Mouse (Mus musculus) megakaryocyte, adult 5-6 weeks (primary cell): ENCODE measurements at regions not wholly inside any gene's neighbourhood (a gene's known extent, or its start where the extent isn't known, plus 50 kb on each side); places are given as distances from the start of the nearest gene placed in this dataset.

Source experiments
- ATAC-seq: 2 replicates; pipeline ENCODE4 v1.8.0; 2016; ENCODE audit warnings: mild to moderate bottlenecking, inconsistent platforms; ENCODE audit not compliant: poor library complexity, severe bottlenecking

GRCm38 (mm10) chr15:36945309-36945708 lies 62.3 kb downstream of the Zfp706 start:
- ATAC-seq: no peak

- no peak for ATAC-seq
These were observed 62.9 kb downstream of the Zfp706 start for GRCm38 (mm10) chr15:36944556-36945171.

GRCm38 (mm10) chr15:36943492-36944112 lies 64.0 kb downstream of the Zfp706 start:
- ATAC-seq: no peak

GRCm38 (mm10) chr15:36942261-36942660 lies 65.3 kb downstream of the Zfp706 start:
- no peak for ATAC-seq

- no peak for ATAC-seq
These were observed 65.8 kb downstream of the Zfp706 start for GRCm38 (mm10) chr15:36941741-36942140.

GRCm38 (mm10) chr15:36939608-36940007 lies 68.0 kb downstream of the Zfp706 start:
- ATAC-seq: no peak

- ATAC-seq: no peak
These were observed 68.4 kb downstream of the Zfp706 start for GRCm38 (mm10) chr15:36939153-36939552.

- ATAC-seq: peak; percentile 62
These were observed 68.9 kb downstream of the Zfp706 start for GRCm38 (mm10) chr15:36938511-36939150.

- ATAC-seq: peak; percentile 2; the same call in 1 of the 2 replicates
These were observed 69.6 kb downstream of the Zfp706 start for GRCm38 (mm10) chr15:36937757-36938498.

- ATAC-seq: peak; percentile 19
These were observed 70.4 kb downstream of the Zfp706 start for GRCm38 (mm10) chr15:36937067-36937657.

GRCm38 (mm10) chr15:36934801-36935200 lies 72.8 kb downstream of the Zfp706 start:
- no peak for ATAC-seq

GRCm38 (mm10) chr15:36933581-36933991 lies 74.0 kb downstream of the Zfp706 start:
- peak; percentile 70 for ATAC-seq

GRCm38 (mm10) chr15:36931460-36931859 lies 76.1 kb downstream of the Zfp706 start:
- ATAC-seq: 0 out of 2 replicates have a peak, but pooled peaks have one; percentile 37

GRCm38 (mm10) chr15:36930433-36930832 lies 77.1 kb downstream of the Zfp706 start:
- ATAC-seq: no peak

- no peak for ATAC-seq
These were observed 77.8 kb downstream of the Zfp706 start for GRCm38 (mm10) chr15:36929786-36930185.

GRCm38 (mm10) chr15:36929088-36929487 lies 78.5 kb downstream of the Zfp706 start:
- ATAC-seq: no peak

GRCm38 (mm10) chr15:36928678-36929077 lies 78.9 kb downstream of the Zfp706 start:
- no peak for ATAC-seq

GRCm38 (mm10) chr15:36927436-36927835 lies 80.1 kb downstream of the Zfp706 start:
- no peak for ATAC-seq

- no peak for ATAC-seq
These were observed 83.4 kb downstream of the Zfp706 start for GRCm38 (mm10) chr15:36924171-36924570.

GRCm38 (mm10) chr15:36921384-36921783 lies 86.2 kb downstream of the Zfp706 start:
- no peak for ATAC-seq

- ATAC-seq: no peak
These were observed 86.7 kb downstream of the Zfp706 start for GRCm38 (mm10) chr15:36920886-36921285.
